Mouse (Mus musculus): Measurements from ENCODE around the gene Akna. TPM values are rescaled to one million over a fixed set of nuclear protein-coding genes. Genes with fewer than 3 reads are reported as not detected.

The Akna gene
- polyA plus RNA-seq, 1 experiment from 2014 or later = 21.0 TPM

Other genes starting within 250 kb of the Akna start
- gene Ambp, start 248.6 kb downstream of the Akna start, polyA plus RNA-seq (2014; fragmentation: Nextera tagmentation; extraction: Ambion mirVana) = not detected in 2 replicates
- not detected in 2 replicates for gene Kif12, start 231.2 kb downstream of the Akna start, polyA plus RNA-seq (2014; fragmentation: Nextera tagmentation; extraction: Ambion mirVana)
- 3.4 and 3.6 TPM in 2 replicates for gene Col27a1, start 189.3 kb downstream of the Akna start, polyA plus RNA-seq (2014; fragmentation: Nextera tagmentation; extraction: Ambion mirVana)
- gene Orm1, start 58.8 kb downstream of the Akna start, polyA plus RNA-seq (2014; fragmentation: Nextera tagmentation; extraction: Ambion mirVana) = not detected in 2 replicates
- not detected in 2 replicates for gene Orm3, start 47.2 kb downstream of the Akna start, polyA plus RNA-seq (2014; fragmentation: Nextera tagmentation; extraction: Ambion mirVana)
- gene Orm2, start 40.9 kb downstream of the Akna start, polyA plus RNA-seq (2014; fragmentation: Nextera tagmentation; extraction: Ambion mirVana) = not detected in 2 replicates
- gene Whrn, start 92.6 kb upstream of the Akna start, polyA plus RNA-seq (2014; fragmentation: Nextera tagmentation; extraction: Ambion mirVana) = 10.7 and 11.0 TPM in 2 replicates
- gene Atp6v1g1, start 141.4 kb upstream of the Akna start, polyA plus RNA-seq (2014; fragmentation: Nextera tagmentation; extraction: Ambion mirVana) = 298 and 308 TPM in 2 replicates
- 6.0 and 8.1 TPM in 2 replicates for gene Tmem268, start 155.4 kb upstream of the Akna start, polyA plus RNA-seq (2014; fragmentation: Nextera tagmentation; extraction: Ambion mirVana)
- gene Gm11213, start 201.9 kb upstream of the Akna start, polyA plus RNA-seq (2014; fragmentation: Nextera tagmentation; extraction: Ambion mirVana) = not detected in 2 replicates
- not detected in 2 replicates for gene Tex48, start 219.1 kb upstream of the Akna start, polyA plus RNA-seq (2014; fragmentation: Nextera tagmentation; extraction: Ambion mirVana)

Data from forebrain, embryonic 11.5 days (tissue).